Mouse (Mus musculus) regulatory T cell (primary cell): ENCODE measurements around the gene Yipf1.

Experiments
- in situ Hi-C: fragments of 300-600 bp; cut with MboI, MseI; formaldehyde crosslinking; loops from one replicate; pipeline ENCODE4 v1.15.1; 2025; ENCODE audit warnings: high pct_unique_total_duplicates

Yipf1 gene

GRCm38 (mm10) chr4:107372304-107372703 is 58.1 kb downstream of the Yipf1 start:
- in situ Hi-C loops = no loop called here

DNA sequence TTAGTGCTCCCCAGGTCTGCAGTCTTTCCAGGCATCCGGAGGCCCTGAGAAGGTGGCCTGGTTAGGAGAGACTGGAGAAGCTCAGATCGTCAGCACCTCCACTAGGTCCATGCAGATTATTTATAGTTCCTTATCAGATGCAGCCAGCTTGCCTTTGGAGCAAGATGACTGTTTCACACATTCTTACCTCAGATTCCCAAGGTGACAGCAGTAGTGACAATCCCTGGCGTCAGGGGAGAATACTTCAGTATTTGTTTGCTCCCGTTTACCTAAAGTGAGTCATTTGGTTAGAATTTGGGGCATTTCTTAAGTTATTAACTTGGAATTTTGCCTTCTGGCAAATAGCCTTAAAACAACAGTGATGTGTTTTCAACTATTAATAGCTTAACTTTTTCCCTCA is 60.5 kb downstream of the Yipf1 start:
- in situ Hi-C loops = loop anchor here (25.0 kb wide), 1 partner anchor 1188 kb away; no protein-coding TSS in a partner anchor

DNA sequence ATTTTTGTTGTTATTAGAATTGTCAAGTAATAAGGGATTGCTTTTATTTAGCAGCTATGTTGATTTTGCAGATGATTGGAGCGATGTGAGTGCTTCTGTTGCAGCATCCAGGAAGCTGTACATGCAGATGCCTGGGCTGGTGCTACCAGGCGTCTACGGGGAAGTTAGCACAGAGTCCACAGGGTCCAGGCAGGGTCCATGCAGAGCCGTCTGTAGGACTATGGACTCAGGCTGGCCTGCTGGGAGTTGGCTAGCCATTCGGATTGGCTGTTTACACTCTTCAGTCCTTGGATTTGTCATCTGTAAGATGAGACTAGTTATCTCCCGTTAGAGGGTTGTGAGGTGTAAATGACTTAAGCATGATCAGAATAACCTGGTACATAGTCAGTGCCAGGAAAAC is 64.8 kb downstream of the Yipf1 start:
- in situ Hi-C loops = loop anchor here (25.0 kb wide), 1 partner anchor 1183 kb away; no protein-coding TSS in a partner anchor

DNA sequence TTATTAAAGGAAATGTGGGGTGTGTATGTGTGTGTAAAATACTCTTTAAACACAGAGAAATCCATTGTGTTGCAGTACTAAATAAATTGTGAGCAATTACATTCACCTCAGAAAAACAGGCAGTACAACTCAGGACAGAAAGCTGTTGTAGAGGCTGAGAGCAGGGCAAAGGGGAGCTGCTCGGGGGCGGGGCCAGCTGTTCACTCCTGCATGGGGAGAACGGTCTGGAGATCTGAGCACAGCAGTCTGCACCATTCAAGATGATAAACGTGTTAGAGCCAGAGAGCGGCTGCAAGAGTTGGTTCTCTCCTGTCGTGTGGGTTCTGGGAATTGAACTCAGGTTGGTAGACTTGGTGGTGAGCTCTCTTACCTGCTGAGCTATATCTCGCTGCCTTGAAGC is 66.7 kb downstream of the Yipf1 start:
- in situ Hi-C loops = loop anchor here (10.0 to 25.0 kb wide), 2 partner anchors 966 to 1181 kb away; no protein-coding TSS in a partner anchor

GRCm38 (mm10) chr4:107387038-107387437 is 72.9 kb downstream of the Yipf1 start:
- in situ Hi-C loops = loop anchor here (10.0 to 25.0 kb wide), 2 partner anchors 972 to 1175 kb away; no protein-coding TSS in a partner anchor

- in situ Hi-C loops = loop anchor here (10.0 to 25.0 kb wide), 2 partner anchors 973 to 1175 kb away; no protein-coding TSS in a partner anchor
Measured at GRCm38 (mm10) chr4:107387465-107387864, 73.3 kb downstream of the Yipf1 start.

GRCm38 (mm10) chr4:107388291-107388690 is 74.1 kb downstream of the Yipf1 start:
- in situ Hi-C loops = loop anchor here (10.0 to 25.0 kb wide), 2 partner anchors 973 to 1174 kb away; no protein-coding TSS in a partner anchor

- in situ Hi-C loops = loop anchor here (10.0 to 25.0 kb wide), 2 partner anchors 975 to 1173 kb away; no protein-coding TSS in a partner anchor
Measured at GRCm38 (mm10) chr4:107389345-107389744, 75.2 kb downstream of the Yipf1 start.

DNA sequence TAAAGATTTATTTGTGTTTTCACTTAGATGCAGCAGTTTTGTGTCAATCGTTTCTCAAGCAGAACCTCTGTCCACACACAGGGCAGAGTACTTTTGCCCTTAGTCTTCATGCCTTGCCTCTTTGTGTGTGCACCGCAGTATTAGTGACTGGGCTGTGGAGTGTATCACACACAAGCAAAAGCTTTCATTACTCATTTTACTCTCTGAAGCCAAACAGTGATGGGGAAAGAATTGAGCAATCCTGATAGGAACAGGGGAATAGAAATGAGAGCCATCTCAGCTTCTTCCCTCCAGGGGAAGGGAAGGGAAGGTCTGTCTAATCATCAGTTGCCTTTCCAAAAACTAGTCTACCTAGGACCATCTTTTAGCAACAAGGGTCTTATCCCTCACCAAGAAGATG is 79.6 kb downstream of the Yipf1 start:
- in situ Hi-C loops = loop anchor here (25.0 kb wide), 1 partner anchor 1169 kb away; no protein-coding TSS in a partner anchor
